Mouse (Mus musculus) hindbrain, embryonic 15.5 days (tissue): ENCODE results near the gene Inf2. TPM values are rescaled to one million over a fixed set of nuclear protein-coding genes. Genes with fewer than 3 reads are reported as not detected.

Source experiments
- ATAC-seq: fragments of 200-750 bp; cut with Nextera tagmentation; 2 replicates; pipeline ENCODE4 v1.8.0; 2017; ENCODE audit warnings: low read depth, moderate number of reproducible peaks, moderate TSS enrichment; ENCODE audit not compliant: low FRiP score
- H3K27ac ChIP-seq: fragments of 300-500 bp; sonication (generic); replicated peaks from 2 replicates; pipeline ENCODE4 v1.5.1; 2015; ENCODE audit warnings: mild to moderate bottlenecking, inconsistent platforms
- H3K27me3 ChIP-seq: fragments of 300-500 bp; sonication (generic); 2 replicates; pipeline ENCODE4 v1.6.1; 2015; ENCODE audit warnings: control low read depth, inconsistent platforms
- H3K36me3 ChIP-seq: fragments of 300-500 bp; sonication (generic); 2 replicates; pipeline ENCODE4 v1.6.1; 2015; ENCODE audit warnings: control low read depth, inconsistent platforms
- H3K4me1 ChIP-seq: fragments of 300-500 bp; sonication (generic); replicated peaks from 2 replicates; pipeline ENCODE4 v1.6.1; 2015; ENCODE audit warnings: control low read depth, inconsistent platforms
- H3K4me2 ChIP-seq: fragments of 300-500 bp; sonication (generic); 2 replicates; pipeline ENCODE4 v1.6.1; 2015; ENCODE audit warnings: moderate library complexity, mild to moderate bottlenecking, inconsistent platforms
- H3K4me3 ChIP-seq: fragments of 300-500 bp; sonication (generic); 2 replicates; pipeline ENCODE4 v1.5.1; 2015; ENCODE audit warnings: mild to moderate bottlenecking, inconsistent platforms
- H3K9ac ChIP-seq: fragments of 300-500 bp; sonication (generic); 2 replicates; pipeline ENCODE4 v1.6.1; 2015; ENCODE audit warnings: inconsistent platforms
- H3K9me3 ChIP-seq: fragments of 300-500 bp; sonication (generic); 2 replicates; pipeline ENCODE4 v1.6.1; 2016; ENCODE audit warnings: control low read depth, inconsistent platforms
- WGBS: fragments of 180-500 bp; shearing (Covaris S2); methylation state at CpG from one replicate; pipeline ENCODE4 v1.1.7; 2015; 5-methylcytosine and 5-hydroxymethylcytosine counted together
- polyA plus RNA-seq: library from polyadenylated mRNA; unstranded; fragments of >200 nt; fragmentation: Nextera tagmentation; extraction: Ambion mirVana; gene quantifications from 2 replicates; pipeline ENCODE4 v1.2.1, GENCODE M21; 2015

Inf2 gene
- polyA plus RNA-seq, 1 experiment from 2014 or later: 0.89 TPM

DNA sequence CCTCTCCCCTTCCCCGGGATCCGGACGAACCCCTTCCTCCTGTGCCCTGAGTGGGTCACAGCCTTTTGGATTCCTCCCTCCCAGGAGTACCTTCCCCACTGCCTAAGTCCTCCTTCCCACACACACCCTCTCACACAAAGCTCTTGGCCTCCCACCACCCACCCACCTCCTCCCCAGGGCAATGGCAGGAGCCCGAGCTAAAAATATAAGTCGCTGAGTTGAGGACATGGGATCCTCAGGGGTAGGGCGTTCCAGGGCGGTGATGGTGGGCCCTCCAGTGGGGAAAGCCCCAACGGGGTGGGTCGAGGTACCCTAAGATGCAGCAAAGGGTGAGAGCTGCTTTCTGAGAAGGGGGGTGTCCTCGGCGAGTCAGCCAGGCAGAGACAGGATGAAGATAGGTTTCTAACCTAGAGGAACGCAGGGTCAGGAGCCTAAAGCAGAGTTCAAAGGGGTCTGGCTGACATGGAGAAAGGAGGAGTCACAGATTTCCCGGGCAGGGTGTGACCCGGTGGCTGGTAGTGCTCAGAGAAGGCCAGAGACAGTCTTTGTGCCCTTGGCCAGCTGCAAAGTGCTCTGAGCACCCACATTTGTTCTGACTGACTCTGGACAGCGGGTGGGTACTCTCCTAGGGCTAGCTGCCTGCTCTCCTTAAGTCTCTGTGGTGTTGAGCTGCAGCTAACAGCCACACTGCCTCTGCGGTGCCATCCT, 31.9 kb downstream of the Inf2 start:
- 11% methylated on average over 16 of the region's 16 CpGs for whole genome bisulfite sequencing
- no peaks in the 10 kb centered on the region for H3K9me3 ChIP-seq
- peaks cover 17% of the 10 kb centered on the region for H3K4me1 ChIP-seq
- 0 out of 2 replicates have a peak, but pooled peaks have one; percentile 6 for ATAC-seq
- peak overlapping the region; percentile 98 for H3K4me2 ChIP-seq
- peak overlapping the region; percentile 57 for H3K4me3 ChIP-seq
- H3K27me3 ChIP-seq: peaks cover 17% of the 10 kb centered on the region
- H3K36me3 ChIP-seq: no peaks in the 10 kb centered on the region
- H3K27ac ChIP-seq: no peak overlapping the region
- peak overlapping the region; percentile 64 for H3K9ac ChIP-seq

DNA sequence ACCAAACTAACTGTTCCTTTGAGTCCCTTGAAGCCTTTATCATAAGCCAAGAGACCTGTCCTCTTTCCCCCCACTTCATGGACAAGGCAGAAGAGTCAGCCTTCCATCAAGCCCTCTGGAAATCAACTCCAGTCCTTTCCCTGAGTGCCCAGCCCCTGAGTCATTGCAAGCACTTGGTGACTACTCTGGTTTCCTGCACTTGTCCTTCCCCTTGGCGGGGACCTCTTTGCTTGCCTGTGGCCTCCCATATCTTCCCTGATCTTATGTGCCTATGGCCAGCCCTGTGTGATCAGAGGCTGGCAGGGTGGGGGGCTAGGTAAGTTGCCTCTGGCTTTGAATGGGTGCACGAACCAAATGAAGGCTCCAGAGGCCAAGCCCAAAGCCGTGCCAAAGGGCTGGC, 33.3 kb downstream of the Inf2 start:
- Histone ChIP-seq H3K27me3 (peaks cover 17% of the 10 kb centered on the region), H3K9ac (no peak overlapping the region), H3K9me3 (no peaks in the 10 kb centered on the region), H3K27ac (no peak overlapping the region), H3K4me2 (no peak overlapping the region), H3K4me1 (peaks cover 17% of the 10 kb centered on the region), H3K4me3 (no peak overlapping the region), H3K36me3 (no peaks in the 10 kb centered on the region)
- no peak for ATAC-seq
- 84% methylated on average over 3 of the region's 3 CpGs for WGBS

DNA sequence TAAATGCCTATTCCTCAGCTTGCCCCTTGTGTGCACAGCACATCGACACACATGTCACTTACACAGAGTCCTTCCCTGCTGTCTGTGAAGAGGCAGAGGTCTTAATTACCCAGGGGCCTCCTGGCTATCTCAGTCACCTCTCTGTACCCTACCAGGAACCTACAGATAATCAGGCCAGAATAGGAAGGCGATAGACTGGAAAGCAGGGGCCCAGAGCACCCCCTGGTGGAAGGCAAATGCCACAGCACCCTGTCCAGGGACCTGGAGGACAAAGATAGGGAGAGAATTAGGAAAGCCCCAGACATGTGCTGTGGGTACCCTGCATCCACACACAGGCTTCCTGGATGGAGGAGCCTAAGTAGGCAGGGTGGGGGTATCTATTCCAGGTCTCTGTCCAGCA, 35.2 kb downstream of the Inf2 start:
- H3K9me3 ChIP-seq: no peaks in the 10 kb centered on the region
- 20% methylated on average over 2 of the region's 2 CpGs for WGBS
- no peak overlapping the region for H3K4me3 ChIP-seq
- no peak overlapping the region for H3K27ac ChIP-seq
- no peaks in the 10 kb centered on the region for H3K36me3 ChIP-seq
- no peak overlapping the region for H3K9ac ChIP-seq
- H3K4me2 ChIP-seq: no peak overlapping the region
- ATAC-seq: no peak
- H3K27me3 ChIP-seq: peaks cover 17% of the 10 kb centered on the region
- peaks cover 16% of the 10 kb centered on the region for H3K4me1 ChIP-seq

DNA sequence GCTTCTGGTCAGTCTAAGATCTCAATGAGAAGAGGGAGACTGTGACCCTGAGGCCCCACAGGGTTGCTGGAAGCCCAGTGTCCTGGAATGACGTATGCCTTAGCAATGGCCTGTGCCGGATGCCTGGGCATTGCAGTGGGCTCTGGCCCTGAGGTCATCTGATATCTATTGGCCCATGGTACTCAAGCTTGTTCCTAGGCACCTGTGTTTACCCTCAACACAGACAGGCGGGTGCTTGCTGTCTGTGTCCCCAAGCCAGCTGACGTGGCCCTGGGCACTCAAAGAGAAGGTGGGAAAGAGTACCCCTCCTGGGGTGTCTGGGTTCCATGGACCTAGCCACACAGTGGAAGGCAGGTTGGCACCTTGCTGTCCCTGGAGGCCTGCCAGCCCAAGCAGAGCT, 37.1 kb downstream of the Inf2 start:
- no peak overlapping the region for H3K27ac ChIP-seq

DNA sequence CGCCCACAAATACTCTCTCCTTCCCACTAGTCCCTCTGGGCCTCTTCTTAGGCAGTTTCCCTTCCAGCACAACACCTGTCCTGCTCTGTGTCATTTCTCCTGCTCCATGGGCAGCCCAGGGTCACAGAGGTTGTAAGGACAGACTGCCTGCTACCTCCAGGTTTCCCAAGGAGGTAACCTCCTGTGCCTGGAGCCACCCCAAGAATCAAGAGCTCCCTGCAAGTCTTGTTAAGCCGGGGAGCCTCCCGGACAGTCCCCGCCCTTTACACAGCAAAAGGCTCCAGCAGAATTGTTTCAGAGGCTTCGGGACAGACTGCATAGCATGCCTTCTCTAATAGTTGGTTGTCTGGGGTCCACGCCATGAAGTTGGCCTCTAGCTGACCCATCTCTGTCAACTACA, 37.9 kb downstream of the Inf2 start:
- H3K27me3 ChIP-seq: peaks cover 2% of the 10 kb centered on the region; the same call in 1 of the 2 replicates
- WGBS: 82% methylated on average over 6 of the region's 6 CpGs
- no peak overlapping the region for H3K9ac ChIP-seq
- peaks cover 11% of the 10 kb centered on the region for H3K4me1 ChIP-seq
- H3K9me3 ChIP-seq: no peaks in the 10 kb centered on the region
- no peaks in the 10 kb centered on the region for H3K36me3 ChIP-seq
- no peak for ATAC-seq
- H3K27ac ChIP-seq: no peak overlapping the region
- H3K4me3 ChIP-seq: no peak overlapping the region
- H3K4me2 ChIP-seq: no peak overlapping the region

More for the DNA sequence above, 37.1 kb downstream of the Inf2 start:
- 82% methylated on average over 4 of the region's 4 CpGs for whole genome bisulfite sequencing
- H3K9me3 ChIP-seq: no peaks in the 10 kb centered on the region
- no peak overlapping the region for H3K4me3 ChIP-seq
- peaks cover 11% of the 10 kb centered on the region for H3K4me1 ChIP-seq
- ATAC-seq: no peak
- no peaks in the 10 kb centered on the region for H3K36me3 ChIP-seq
- H3K4me2 ChIP-seq: no peak overlapping the region
- H3K9ac ChIP-seq: no peak overlapping the region
- H3K27me3 ChIP-seq: peaks cover 9% of the 10 kb centered on the region

DNA sequence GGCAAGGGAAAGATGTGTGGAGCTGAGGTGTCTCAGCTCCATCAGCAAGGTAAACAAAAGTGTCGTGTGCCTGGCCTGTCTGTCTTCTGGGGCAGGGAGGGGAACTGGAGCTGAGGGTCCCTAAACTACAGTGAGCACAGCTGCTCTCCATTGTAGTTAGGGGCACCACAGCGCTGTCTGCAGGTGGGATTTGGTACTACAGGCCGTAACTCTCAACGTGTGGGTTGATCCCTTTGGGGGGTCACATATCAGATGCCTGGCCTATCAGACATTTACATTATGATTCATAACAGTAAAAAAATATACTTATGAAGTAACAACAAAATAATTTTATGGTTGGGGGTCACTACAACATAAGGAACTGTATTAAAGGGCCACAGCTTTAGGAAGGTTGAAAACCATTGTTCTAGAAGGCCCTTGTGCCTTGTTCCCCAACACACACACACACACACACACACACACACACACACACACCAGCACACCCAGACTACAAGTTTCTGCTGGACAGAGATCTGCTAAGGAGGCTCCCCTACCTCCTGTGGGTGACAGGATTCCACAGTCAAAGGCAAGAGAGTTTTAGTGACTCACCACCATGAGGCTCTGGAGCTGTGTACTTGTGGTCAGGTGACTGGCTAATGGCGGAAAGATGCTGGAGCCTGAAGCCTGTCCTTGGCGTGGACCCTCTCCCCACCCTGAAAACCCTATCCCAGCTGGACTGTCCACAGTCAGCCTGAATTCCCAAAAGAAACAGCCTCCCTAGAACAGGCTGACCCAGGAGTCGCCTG, 38.7 kb downstream of the Inf2 start:
- H3K27ac ChIP-seq: no peak overlapping the region
- peaks cover 11% of the 10 kb centered on the region for H3K4me1 ChIP-seq
- no peaks in the 10 kb centered on the region for H3K36me3 ChIP-seq
- WGBS: 63% methylated on average over 7 of the region's 7 CpGs
- no peak overlapping the region for H3K4me3 ChIP-seq
- no peak for ATAC-seq
- H3K9me3 ChIP-seq: no peaks in the 10 kb centered on the region
- H3K27me3 ChIP-seq: no peaks in the 10 kb centered on the region
- H3K4me2 ChIP-seq: no peak overlapping the region
- H3K9ac ChIP-seq: no peak overlapping the region

DNA sequence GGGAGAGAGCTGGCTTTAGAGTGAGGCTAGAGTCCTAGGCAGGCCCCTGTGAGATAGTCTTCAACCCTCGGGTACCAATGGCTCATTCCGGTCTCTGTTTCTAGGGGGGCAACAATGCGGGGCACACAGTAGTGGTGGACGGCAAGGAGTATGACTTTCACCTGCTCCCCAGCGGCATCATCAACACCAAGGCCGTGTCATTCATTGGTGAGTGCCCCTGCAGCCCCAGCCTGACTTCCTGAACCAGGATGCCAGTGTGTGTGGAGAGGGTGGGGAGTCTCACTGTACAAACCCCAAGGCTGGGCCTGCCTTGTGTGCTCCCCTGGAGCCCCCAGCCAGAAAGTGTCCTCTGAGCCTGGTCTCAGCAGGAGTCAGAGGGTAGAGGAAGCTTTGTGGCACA, 39.6 kb downstream of the Inf2 start:
- ATAC-seq: no peak
- Histone ChIP-seq H3K9me3 (no peaks in the 10 kb centered on the region), H3K27me3 (no peaks in the 10 kb centered on the region), H3K27ac (no peak overlapping the region), H3K36me3 (no peaks in the 10 kb centered on the region), H3K9ac (no peak overlapping the region), H3K4me1 (peaks cover 11% of the 10 kb centered on the region), H3K4me3 (no peak overlapping the region), H3K4me2 (no peak overlapping the region)
- 85% methylated on average over 6 of the region's 6 CpGs for WGBS

DNA sequence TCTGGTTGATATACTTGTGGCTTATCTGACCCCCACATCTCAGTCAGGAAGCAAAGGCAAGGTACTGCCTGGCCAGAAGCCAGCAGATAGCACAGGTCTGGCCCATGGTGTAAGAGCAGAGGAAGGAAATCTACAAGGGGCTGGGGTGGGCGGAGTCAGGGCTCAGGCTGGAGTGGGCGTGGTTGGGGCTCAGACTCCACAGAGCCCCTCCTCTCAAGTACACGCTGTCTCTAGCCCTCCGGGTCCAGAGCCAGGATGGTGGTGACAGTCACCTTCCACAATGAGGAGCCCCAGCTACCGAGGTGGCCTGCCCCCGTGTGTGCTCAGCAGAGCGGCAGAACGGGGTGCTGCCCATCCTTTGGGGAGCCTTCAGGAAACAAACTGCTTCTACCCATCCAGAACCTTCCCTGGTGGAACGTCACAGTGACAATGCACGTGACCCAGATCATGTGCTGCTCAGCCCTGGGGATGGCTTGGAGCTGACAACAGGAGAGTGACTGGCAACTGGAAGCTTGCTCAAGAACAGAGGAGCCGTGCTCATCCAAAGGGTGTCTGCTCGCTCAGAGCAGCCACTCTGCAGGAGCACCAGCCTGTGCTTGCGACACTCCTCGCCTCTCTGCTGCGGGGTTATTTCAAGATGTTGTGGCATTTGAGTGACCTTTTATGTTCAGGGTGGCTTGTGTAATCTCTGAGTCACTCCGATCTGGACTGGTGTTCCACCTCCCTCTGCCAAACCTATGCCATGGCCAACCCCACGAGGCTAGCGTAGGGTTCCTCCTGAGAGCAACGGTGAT, 40.5 kb downstream of the Inf2 start:
- Histone ChIP-seq H3K4me3 (peak overlapping the region; percentile 20), H3K4me2 (peak overlapping the region; percentile 51), H3K27ac (no peak overlapping the region), H3K9ac (no peak overlapping the region), H3K36me3 (no peaks in the 10 kb centered on the region), H3K27me3 (no peaks in the 10 kb centered on the region), H3K9me3 (no peaks in the 10 kb centered on the region), H3K4me1 (peaks cover 11% of the 10 kb centered on the region)
- WGBS: 42% methylated on average over 19 of the region's 19 CpGs
- peak; percentile 75 for ATAC-seq

DNA sequence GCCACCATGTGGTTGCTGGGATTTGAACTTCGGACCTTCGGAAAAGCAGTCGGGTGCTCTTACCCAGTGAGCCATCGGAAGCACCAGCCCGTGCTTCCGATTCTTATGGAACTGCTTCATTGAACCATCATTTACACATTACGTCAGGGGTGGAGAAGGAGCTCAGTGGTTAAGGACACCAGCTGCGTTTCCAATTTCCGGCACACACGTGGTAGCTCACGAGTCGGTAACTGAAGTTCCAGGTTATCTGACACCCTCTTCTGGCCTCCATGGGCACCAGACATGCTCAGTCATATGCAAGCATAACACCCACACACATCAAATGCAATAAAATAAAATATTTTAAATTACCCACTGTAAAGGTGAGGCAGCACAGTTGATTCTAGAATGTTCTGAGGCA, 41.4 kb downstream of the Inf2 start:
- Histone ChIP-seq H3K9me3 (no peaks in the 10 kb centered on the region), H3K4me2 (no peak overlapping the region), H3K27ac (no peak overlapping the region), H3K36me3 (no peaks in the 10 kb centered on the region), H3K27me3 (no peaks in the 10 kb centered on the region), H3K9ac (no peak overlapping the region), H3K4me3 (no peak overlapping the region), H3K4me1 (peaks cover 11% of the 10 kb centered on the region)
- no peak for ATAC-seq
- WGBS: 96% methylated on average over 12 of the region's 12 CpGs

DNA sequence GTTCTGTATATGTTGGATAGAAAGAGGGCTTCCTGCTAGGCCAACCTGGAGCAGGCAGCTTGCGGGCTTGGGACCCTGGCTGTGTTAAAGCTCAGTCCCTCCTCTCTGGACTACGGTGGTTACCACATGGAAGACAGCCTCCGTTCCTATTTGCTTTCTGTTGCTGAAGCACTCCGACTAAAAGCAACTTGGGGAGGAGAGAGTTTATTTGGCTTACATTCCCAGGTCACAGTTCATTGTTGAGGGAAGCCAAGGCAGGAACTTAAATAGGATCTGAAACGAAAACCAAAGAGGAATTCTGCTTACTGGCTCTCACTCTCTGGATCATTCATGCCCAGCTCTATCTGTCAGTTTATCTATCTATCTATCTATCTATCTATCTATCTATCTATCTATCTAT, 42.2 kb downstream of the Inf2 start:
- WGBS: 82% methylated on average over 5 of the region's 5 CpGs
- Histone ChIP-seq H3K9ac (no peak overlapping the region), H3K36me3 (no peaks in the 10 kb centered on the region), H3K4me3 (no peak overlapping the region), H3K9me3 (no peaks in the 10 kb centered on the region), H3K27me3 (no peaks in the 10 kb centered on the region), H3K4me1 (peaks cover 11% of the 10 kb centered on the region), H3K27ac (no peak overlapping the region), H3K4me2 (no peak overlapping the region)
- no peak for ATAC-seq

DNA sequence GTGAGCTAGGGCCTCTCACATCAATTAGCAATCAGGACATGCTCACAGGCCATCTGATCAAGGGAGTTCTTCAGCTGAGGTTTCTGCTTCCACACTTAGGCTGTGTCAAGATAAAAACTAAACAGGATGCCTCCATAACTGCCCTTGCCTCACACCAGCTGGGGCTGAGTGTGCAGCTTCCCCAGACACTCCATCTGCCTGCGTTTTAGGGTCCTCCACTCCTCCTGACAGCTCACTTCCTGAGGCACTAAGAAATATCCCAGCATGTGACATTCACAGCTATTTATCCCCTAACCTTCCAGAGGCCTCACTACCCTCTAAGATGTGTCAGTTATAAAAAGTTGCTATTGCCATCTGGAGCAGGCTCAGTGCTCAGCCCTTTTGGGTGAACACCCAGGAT, 42.9 kb downstream of the Inf2 start:
- Histone ChIP-seq H3K4me1 (peaks cover 11% of the 10 kb centered on the region), H3K36me3 (no peaks in the 10 kb centered on the region), H3K27ac (no peak overlapping the region), H3K4me3 (no peak overlapping the region), H3K4me2 (no peak overlapping the region), H3K27me3 (no peaks in the 10 kb centered on the region), H3K9ac (no peak overlapping the region), H3K9me3 (no peaks in the 10 kb centered on the region)
- ATAC-seq: no peak
- WGBS: 61% methylated on average over 1 of the region's 1 CpGs
